Mouse (Mus musculus) kidney, adult 2 months (tissue): ENCODE measurements around the gene Cdr2l.

Experiments
- CTCF ChIP-seq: fragments of 200-500 bp; conservative IDR thresholded peaks from 2 replicates; pipeline ENCODE4 v1.5.1; 2011; ENCODE audit warnings: low read depth, mild to moderate bottlenecking, control low read depth, low read length, moderate library complexity, mixed read lengths; ENCODE audit not compliant: insufficient read depth, insufficient read length
- POLR2A ChIP-seq: fragments of 200-500 bp; IDR thresholded peaks from one replicate; pipeline ENCODE4 v1.6.1; 2011; ENCODE audit warnings: low read depth, low read length, control low read depth

DNA sequence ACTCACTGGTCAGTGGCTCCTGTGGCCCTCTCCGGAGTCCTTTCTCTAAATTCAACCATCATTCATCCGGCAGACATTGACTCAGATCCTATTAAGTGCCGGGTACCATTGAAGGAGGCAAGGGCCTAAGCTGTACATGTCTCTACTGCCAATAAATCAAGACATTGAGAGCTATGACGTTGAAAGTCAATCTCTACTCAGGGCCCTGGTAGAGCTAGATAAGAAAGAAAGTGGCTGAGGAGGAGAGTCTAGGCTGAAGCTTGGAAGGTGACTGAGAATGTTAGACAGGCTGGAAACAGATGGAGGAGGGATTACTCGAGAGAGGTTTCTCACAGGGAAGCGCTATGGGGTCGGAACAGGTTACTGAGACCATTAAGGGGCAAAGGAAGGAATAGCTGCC is 11.3 kb upstream of the Cdr2l start:
- TF ChIP-seq CTCF (no peak), POLR2A (no peak)
